Mouse (Mus musculus): ENCODE measurements at regions not wholly inside any gene's neighbourhood (a gene's known extent, or its start where the extent isn't known, plus 50 kb on each side); places are given as distances from the start of the nearest gene placed in this dataset.

DNA sequence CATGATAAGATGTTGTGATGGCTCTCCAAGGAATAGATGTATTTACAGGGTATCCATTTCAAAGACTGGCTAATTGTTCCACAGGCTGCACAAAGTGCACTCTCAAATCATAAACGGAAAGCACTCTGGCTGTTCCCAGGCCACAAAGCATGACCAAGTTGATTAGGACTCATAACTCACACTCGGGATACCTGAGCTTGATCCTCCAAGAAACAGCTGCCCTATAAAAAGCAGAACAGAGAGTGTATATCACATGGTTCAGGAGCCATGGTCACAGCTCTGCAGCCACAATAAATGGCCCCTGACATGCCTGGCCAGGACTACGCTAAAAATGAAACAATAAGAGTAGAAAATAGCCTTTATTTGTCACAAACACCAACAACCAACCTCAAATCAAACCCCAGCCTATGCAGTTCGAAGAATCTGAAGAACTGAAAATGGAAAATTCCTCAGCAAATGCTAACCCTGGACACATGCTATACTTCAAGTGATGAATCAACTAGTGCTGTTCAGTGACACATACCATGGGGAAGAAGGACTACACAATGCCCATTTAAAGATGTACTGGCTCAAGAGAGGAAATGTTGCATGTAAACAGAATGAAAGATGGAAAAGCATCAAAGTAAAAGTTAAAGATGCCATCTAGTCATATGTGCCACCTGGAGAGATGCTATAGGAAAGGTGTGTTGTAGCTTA is 473.5 kb downstream of the Gsdmc2 start:
- no peak for DNase-seq

DNA sequence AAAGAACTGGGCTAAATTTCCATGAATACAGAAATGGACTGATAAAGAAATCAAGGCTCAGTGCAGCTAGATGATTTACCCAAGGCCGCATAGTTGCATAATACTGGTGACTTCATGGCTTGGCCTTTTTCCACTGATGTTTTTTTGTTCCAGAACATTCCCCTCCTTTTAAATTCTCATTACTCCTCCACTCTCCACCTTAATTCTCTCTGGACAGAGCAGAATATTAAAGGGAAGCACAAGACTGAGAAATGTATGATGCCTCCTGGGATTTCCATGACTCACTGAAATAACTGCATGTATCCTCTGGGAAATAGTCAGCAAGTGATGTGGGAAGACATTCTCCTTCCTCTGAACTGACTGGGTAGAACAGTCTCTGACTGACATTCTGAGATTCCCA is 480.5 kb downstream of the Gsdmc2 start:
- DNase-seq, result no peak

GRCm38 (mm10) chr15:63360402-63360801 is 484.6 kb downstream of the Gsdmc2 start:
- no peak for DNase-seq

- DNase-seq, result no peak
Measured at GRCm38 (mm10) chr15:63341730-63342129, 503.2 kb downstream of the Gsdmc2 start.

DNA sequence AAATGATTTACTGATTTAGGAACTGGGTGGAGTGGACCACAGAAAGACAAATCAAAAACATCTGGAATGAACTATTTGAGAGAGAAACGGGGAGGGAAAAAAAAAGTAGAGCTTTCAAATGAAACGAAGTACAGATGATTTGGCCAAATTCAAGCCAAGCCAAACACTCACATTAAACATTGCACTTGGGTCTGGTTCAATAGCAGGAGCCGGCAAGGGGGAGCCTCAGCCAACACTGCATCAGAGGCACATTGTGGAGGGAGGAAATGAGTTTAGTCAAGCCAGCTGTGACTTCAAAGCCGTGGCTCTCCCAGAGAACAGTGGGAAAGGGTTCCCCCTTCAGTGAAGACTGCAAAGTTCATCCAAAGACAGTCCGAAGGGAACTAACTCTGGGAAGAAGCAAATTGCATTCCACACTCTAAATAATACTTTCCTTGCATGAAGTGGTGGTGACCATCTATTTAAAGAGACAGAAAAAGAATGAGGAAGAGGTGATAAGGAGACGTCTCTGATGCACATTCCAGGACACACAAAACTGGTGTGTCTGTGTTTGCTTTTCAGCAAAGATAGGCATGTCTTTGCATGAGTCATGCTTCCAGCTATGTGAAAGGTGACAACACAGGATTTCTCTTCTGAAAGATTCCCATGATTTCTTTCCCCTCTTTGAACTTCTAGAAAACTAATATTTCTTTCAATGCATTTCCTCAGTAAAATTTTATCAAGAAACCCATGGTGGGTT is 504.5 kb downstream of the Gsdmc2 start:
- DNase-seq, result peak; percentile 14

GRCm38 (mm10) chr15:63319666-63320065 is 525.3 kb downstream of the Gsdmc2 start:
- no peak for DNase-seq

- DNase-seq, result no peak
Measured at GRCm38 (mm10) chr15:63310426-63310825, 534.6 kb downstream of the Gsdmc2 start.

- DNase-seq, result no peak
Measured at GRCm38 (mm10) chr15:63299311-63299710, 545.7 kb downstream of the Gsdmc2 start.

DNA sequence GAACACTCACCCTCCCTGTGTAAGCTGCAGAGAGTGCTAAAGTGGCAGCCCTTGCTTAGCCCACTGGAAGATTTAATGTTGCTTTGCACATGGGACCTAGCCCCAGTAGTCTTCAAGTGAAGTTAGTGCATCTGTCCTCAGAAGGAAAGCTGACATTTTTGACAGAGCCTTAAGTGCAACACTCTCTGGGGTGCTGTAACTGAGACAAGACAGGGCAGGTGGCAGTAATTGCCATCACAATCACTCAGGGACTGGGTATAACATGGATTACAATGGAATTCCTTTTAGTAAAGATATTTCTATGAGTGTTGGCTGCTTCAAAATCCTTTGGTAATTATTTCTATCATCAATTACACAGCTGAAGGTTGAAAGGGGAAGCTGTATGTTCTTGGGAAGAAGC is 556.4 kb downstream of the Gsdmc2 start:
- DNase-seq, result no peak

DNA sequence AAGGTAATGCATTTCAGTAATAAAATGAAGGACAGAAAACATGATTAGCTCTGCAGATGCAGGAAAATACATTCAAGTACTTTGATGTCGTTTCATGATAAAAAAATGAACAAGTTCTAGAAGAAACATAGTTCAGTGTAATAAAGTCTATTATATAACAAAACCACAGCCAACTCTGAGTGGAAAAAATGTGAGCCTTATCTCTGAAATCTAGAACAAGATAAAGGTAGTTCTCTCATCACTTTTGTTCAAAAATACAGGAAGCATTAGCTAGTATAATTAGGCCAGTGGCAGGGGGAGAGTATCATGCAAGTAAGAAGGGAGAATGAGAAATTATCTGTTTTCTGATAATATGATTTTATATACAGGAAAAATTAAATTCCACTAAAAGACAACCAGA is 559.0 kb downstream of the Gsdmc2 start:
- no peak for DNase-seq

DNA sequence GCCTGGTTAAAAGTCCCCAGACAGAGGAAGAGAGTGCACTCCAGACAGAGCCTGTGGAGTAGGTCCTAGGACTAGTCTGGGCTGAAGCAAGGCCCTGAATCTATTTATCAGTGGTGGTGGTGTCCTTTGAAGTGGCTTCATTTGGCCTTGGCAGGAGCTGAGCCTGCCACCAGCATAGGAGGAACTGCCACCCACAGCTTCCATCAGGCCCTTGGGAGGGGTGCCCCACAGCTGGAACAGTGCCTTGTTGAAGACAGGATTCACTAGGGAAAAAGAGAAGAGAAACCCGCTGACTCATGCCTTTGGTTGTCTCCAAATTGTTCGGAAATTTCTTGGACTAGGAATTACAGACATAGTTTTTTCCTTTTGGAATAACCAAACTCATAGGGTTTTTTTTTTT is 574.6 kb downstream of the Gsdmc2 start:
- no peak for DNase-seq

GRCm38 (mm10) chr15:63265845-63266244 is 579.1 kb downstream of the Gsdmc2 start:
- no peak for DNase-seq

- no peak for DNase-seq
Measured at GRCm38 (mm10) chr15:63255736-63256135, 589.2 kb downstream of the Gsdmc2 start.

DNA sequence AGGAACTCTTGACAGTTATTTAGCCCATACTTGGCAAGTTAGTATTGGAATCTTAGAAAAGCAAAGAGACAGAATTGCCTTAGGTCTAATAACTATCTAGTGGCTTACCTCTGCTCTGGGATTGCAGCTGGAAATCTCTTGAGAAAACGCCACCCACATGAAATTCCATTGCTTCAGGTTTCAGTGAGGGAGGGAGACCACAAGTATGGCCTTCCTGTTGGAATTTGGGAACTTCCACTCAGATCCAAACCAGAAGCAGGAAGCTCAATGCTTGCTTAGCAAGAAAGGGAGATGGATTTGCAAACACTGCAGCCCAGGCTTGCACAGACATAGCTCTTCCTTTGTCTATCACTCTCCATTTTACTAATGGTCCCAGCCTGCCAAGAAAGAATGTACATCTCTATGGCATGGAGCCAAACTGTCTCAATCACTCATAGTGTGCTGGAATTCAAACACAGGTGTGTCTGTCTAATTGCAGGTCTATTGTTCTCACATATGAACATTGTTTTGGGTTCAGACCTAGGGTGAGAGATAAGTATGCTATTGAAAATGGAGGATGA is 592.1 kb downstream of the Gsdmc2 start:
- DNase-seq, result no peak

- no peak for DNase-seq
Measured at GRCm38 (mm10) chr15:63238601-63239000, 606.4 kb downstream of the Gsdmc2 start.

GRCm38 (mm10) chr15:63218393-63219060 is 626.5 kb downstream of the Gsdmc2 start:
- DNase-seq, result no peak

- DNase-seq, result no peak
Measured at GRCm38 (mm10) chr15:63205150-63205549, 639.8 kb downstream of the Gsdmc2 start.

DNA sequence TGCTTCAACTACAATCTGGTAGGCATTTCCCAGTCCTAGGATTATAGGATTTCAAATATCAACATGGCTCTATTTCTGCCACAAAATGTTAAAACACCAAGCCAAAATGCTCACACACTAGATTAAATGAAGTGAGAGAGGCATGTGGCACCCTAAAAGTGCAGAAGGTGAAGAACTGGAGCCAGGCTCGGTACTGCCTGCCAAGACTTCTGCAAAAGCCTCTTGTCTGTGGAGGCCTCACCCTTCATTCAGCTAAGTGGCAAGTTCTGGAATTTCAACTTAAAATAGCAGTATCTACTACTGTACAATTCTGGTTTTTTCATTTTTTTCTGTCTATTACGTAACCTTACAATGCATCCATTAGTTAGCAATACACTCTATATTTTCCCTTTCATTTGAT is 649.9 kb downstream of the Gsdmc2 start:
- DNase-seq, result no peak

DNA sequence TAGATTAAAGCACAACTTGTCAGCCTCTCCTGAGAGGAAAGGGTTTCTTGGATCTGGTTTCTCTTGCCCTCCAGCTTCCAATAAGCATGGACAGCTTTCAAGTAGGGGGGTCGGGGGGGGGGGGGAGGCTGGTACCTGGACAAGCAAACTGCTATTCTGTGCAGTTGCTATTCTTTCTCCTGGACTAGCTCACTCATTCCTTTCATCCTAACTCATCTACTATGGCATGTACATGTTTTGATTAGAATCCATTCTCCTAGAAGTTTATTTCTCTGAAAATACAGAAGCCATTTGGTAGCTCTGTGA is 650.5 kb downstream of the Gsdmc2 start:
- DNase-seq, result no peak

GRCm38 (mm10) chr15:63193617-63194491 is 651.1 kb downstream of the Gsdmc2 start:
- peak; percentile 3 for DNase-seq

DNA sequence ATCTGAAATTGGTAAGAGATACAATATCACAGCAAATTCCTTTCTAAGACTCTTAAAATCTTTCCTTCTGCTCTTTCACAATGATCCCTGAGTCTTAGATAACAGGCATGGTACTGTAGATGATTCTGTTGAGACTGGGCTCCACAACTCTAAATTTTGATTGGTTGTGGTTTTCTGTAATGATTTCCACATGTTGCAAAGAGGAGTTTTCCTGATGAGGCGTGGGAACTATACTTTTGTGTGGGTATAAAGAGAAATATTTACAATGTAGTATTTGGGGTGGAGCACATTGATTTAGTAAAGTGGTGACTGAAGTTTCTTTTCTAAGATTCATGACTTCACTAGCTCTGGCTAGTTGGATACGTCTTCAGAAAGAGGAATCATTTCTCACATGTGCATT is 653.2 kb downstream of the Gsdmc2 start:
- DNase-seq, result no peak

- DNase-seq, result no peak
Measured at GRCm38 (mm10) chr15:63190086-63190485, 654.9 kb downstream of the Gsdmc2 start.

DNA sequence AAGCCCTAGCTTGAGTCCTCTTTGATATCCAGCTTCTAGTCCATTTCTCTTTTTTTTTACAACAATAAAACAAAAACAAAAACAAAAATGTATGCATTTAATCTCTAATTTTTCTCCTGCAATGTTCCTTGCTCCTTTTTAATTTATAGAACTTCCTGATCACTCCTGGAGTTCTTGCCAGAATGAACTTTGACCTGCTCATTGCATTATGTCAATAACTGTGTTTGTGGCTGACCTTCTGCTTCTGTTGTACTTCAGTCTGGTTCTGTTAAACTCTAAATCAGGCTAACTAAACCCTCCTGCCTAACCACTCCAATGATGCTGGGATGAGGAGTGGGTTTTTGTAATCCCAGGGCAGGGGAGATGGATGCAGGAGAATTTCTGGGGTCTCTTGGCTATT is 674.0 kb downstream of the Gsdmc2 start:
- no peak for DNase-seq

Measured in kidney, adult 11 months (tissue).